Mouse (Mus musculus): ENCODE results near the gene Nsdhl.

- no peak for TF ChIP-seq CTCF (IDR thresholded peaks at IDR 0.05)
- no peak for TF ChIP-seq POLR2A (IDR thresholded peaks at IDR 0.05; ENCODE audit: insufficient read depth, low read depth, low read length)
Measured at GRCm38 (mm10) chrX:72896055-72896437, 22.3 kb upstream of the Nsdhl start.
